Mouse (Mus musculus) CD4-positive naive resting alpha-beta T cell, adult 57 days (primary cell): ENCODE data around the gene Ccnb2. TPM values are rescaled to one million over a fixed set of nuclear protein-coding genes. Genes with fewer than 3 reads are reported as not detected.

Source experiments
- total RNA-seq: library from RNA; stranded (reverse); gene quantifications from one replicate; pipeline ENCODE4 v1.2.4, GENCODE M21; 2023

Gene Ccnb2
- 0.38 TPM for total RNA-seq

DNA sequence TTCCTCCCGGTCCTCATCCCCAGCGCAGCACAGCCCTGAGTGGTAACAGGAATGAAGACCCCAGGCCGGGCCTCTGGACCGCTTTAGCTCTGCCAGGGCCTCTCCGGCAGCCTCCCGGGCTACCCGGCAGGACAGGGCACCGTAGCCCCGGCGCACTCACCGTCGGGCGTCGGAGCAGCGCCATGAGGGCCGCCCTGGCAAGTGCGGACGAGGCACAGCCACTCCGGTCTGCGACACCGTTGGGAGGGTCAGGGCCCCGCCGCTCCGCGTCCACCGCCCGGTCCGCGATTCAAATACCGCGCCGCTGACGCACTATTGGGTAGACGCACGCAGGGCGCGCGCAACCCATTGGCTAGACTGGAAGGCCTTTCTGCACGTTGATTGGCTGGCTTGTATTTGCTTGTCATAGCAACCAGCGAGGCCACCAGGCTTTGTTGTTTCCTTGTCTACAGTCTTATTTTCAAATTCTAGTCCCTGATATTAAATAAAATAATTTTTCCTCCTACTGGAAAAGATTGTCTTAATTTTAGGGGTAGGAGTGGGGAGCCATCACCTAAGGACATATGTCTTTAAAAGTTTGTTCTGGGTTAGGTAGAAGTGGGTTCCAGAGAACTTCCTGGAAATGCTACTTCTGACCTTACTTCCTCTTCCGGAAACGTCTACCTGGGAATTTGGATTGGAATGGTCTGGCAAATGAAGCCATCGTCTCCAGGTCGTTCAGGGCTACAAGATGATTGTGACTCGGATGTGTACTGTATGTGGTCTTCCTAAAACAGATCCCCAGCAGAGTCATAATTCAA, at the start of gene Ccnb2:
Gene Ccnb2 (minus strand): TSS at position 291 of the 800 bp plus-strand sequence.

Other genes starting within 250 kb of the Ccnb2 start
- gene Myo1e, start 214.2 kb downstream of the Ccnb2 start, total RNA-seq: 10.2 TPM
- 69.0 TPM for gene Rnf111, start 82.2 kb upstream of the Ccnb2 start, total RNA-seq
- gene Sltm, start 121.2 kb upstream of the Ccnb2 start, total RNA-seq: 118 TPM
- 1.7 TPM for gene Gm10642, start 234.7 kb upstream of the Ccnb2 start, total RNA-seq
- gene Mindy2, start 235.6 kb upstream of the Ccnb2 start, total RNA-seq: 29.3 TPM